Mouse (Mus musculus): Measurements from ENCODE around the gene Gm7544.
"Not testable (repeated sequence)": the region's sequence is repeated elsewhere in the genome, so short reads cannot be mapped to it uniquely, and the experiment has no call there.

Gm7544 gene

DNA sequence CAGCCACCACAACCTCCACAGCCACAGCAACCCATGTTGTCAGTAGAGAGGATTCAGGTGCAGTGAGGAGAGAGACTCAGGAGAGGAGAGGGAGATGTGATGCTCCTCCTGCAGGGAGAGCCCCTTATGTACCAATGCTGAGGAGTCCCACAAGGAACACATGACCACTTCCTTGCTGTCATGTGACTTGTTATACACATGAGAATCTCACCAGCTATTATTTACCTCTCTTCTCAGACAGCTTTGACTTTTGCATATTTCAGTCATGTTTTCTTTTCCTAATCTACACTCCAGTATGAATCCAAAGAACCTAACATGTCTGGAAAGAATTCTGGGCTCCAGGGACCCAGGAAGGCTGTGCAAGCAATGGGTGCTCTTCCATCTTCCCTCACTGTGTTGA lies at the start of gene Gm7544:
Gene Gm7544 (minus strand): TSS at position 101 of the 400 bp plus-strand sequence.
- DNase-seq (ENCODE audit: low spot score): not testable (repeated sequence)

DNA sequence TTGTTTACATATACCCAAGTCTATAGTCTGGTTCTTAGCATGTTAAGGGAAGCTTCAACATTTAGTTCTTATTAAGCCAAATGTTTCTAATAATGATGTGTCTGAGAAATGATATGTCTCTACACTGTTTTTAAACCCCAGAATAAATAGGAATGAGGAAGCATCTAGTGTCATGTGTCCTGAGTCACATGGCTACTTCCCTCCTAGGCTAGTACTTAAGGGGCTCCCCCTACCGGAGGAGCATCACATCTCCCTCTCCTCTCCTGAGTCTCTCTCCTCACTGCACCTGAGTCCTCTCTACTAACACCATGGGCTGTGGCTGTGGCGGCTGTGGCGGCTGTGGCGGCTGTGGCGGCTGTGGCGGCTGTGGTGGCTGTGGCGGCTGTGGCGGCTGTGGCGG lies 44.5 kb upstream of the Gm7544 start, which contains the start of gene Gm47959:
Gene Gm47959 (plus strand): TSS at position 243 of the 400 bp plus-strand sequence.
- DNase-seq (ENCODE audit: low spot score): not testable (repeated sequence)

DNA sequence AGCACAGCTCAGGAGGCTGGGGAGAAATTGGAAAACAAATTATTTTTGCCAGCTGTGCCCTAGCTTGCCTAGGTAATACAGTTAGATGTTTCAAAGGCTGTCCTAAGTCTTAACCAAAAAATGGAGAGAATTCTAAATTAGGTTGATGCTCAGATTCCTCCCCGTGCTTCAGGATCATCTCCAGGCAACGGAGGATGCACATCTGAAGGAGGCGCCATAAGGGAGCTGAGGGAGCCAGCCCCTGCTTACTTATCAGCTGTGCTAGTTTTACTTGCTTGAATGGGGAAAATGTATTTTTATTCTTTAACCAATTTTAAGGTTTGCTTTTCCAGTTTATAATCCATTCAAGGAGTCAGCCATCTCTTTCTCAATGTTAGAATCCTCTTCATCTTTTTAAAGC lies 38.1 kb upstream of the Gm7544 start:
- DNase-seq (ENCODE audit: low spot score): no peak

DNA sequence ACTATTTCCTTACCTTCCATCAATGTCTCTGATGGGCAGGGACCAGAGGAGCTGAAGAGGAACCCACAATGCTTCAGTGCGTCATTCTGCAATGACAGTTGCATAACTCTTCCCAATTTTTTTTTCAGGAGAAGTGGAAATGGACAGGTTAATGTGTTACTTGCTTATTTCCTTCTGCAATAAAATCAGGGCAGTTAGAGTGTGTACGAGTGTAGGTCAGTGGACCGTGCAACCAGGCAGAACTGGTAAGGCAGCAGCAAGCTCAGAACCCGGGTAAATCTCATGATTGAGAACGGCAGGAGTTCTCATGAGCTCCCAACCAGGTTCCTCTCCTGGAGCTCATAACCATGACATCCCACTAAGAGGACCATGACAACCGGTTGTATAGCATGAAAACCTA lies 36.3 kb upstream of the Gm7544 start:
- no peak for DNase-seq (ENCODE audit: low spot score)

DNA sequence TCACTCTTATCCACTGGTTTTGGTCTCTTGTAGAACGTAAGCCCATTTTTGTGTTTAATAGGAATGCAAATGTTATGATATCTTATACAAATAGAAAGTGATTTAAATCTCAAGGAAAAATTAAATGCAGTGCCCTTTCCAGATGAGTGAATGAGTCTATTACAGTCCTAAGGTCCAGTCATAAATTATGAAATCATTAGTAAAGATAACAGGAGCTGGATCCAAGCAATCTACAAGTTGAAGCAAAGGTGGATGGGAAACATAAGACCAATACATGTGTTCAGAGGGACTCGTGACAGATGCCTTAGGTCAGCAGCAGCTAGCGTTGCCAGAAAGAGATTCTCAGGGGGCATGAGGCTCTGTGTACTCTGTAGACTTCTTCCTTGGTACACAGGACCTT lies 35.8 kb upstream of the Gm7544 start:
- DNase-seq (ENCODE audit: low spot score): no peak

DNA sequence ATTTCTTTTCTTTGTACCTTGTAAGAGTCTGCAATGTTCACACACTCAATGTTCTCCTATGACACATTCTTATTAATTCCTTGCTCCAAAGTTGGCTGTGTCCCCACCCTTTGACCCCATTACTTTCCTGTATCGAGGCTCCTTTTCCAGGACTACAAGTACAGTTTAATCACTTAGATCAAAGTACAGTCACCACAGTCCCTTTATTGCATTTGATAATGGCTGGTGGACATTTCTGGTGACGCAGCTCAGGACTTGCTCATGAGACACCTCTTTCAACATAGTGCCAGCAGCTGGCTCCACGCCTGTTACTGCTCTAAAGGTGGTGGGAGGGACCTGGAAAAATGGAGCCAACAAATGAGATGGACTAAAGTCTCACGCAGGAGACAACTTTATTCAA lies 35.2 kb upstream of the Gm7544 start:
- DNase-seq (ENCODE audit: low spot score): no peak

DNA sequence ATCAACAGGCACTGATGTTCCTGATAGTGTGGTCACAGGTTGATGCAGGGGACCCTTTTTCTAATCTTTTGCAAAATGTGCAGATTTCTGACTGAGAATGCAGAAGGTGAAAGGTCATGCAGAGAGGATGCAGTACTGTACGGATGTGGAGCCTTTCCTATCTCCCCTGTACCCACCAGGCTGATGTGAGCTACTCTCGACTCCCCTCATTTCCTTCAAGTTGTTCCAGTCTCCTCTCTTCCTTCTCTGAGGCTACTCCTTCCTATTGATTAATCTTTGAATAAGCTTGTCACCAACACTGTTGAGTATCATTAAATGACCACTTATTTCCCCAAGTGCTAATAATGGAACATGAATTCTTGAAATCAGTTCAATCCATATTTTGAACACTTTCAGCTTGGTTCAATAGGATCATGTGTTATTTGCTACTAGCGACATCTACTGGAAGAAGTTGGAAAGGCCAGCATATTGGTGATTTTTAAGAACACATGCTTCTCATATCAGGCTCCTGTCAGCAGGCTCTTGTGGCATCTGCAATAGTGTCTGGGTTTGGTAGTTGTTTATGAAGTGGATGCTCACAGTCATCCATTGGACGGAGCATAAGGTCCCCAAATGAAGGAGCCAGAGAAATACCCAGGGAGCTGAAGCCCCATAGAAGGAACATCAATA lies 31.9 kb upstream of the Gm7544 start:
- DNase-seq (ENCODE audit: low spot score): no peak

DNA sequence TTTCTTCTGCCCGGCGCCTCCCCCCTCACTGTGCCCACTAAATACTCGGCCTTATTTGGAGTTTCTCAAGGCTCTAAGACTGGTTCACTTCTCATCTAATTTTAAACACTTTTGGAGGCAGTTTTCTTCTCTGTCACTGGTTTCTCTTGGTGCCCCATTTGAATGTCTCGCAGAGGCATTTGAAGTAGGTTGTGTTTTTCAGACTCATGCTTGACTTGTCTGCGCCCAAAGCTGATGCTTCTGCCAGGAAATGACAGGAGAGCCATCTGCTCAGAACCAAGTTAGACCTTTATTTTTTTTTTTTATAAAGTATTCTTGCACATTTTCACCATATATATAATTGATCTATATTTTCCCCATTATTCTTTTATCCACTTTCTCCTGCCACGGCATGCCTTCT lies 30.9 kb upstream of the Gm7544 start:
- no peak for DNase-seq (ENCODE audit: low spot score)

DNA sequence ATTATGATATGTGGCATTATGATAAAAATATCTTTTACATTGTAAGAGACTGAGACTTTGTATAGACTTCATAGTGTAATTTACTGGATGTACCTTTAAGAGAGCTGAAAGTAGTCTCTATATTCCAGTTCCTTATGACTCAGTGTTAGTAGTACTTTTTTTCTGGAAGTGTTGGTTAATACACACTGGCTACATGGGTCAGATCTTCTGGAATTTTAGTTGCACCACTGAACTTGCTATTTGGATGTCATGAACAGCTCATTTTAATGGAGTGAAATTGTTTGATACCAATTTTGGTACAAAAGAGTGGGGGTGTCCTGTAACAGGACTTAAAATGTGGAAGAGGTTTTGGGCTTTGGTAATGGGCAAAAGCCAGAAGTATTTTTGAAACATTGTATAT lies 22.0 kb upstream of the Gm7544 start:
- no peak for DNase-seq (ENCODE audit: low spot score)

DNA sequence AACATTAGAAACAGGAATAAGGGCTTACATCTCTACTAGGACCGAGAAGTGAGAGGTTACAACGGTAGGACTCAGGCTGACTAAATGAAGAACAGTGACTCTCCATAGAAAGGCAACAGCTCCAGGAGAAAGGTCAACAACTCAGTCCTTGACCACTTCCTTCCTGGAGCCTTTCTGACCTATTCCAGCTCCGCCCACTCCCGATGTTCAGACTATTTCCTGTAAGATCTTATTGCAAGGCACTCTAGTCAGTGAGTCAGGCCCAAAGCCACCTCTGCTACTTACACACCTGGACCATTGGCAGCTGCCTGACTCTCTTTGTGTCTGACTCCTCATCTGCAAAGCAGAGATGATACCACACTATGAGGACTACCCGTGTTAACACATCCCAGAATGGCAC lies 19.9 kb upstream of the Gm7544 start:
- DNase-seq (ENCODE audit: low spot score): no peak

DNA sequence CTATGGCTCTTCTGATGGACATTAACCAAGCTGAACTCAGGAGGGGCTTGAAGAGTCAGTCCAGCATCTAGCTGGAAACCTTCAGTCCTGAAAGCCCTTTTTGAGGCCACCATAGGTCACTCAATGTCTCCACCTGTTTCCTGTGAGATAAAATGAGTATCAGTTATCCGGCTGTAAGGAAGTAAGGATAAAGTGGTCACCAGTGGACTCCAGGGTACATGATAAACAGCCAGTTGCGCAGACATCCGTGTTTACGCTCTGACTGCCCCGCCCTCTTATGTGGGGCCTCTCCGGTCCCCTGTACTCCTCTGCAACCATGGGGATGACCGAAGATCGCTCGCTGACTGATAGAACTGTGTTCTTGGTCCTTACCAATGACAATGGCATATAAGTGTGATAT lies 18.5 kb upstream of the Gm7544 start:
- DNase-seq (ENCODE audit: low spot score): no peak

DNA sequence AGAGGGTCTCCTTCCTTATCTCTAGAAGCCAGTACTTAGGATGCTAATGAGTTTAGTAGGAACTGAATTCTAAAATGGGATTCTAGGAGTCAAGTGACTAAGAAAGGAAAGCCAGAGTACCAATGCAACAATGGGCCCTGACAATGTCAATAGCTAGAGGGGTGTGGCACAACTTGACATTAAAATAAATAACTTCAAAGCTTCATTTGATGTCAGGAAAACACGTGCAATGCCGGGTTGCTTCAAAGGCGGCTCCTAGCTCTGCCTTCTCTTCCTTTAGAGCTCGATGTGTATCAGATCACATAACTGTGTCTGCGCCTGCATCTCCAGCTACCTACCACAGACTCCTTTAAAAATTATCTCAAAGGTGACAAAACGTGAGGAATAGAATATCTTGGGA lies 18.1 kb upstream of the Gm7544 start:
- DNase-seq (ENCODE audit: low spot score): no peak

DNA sequence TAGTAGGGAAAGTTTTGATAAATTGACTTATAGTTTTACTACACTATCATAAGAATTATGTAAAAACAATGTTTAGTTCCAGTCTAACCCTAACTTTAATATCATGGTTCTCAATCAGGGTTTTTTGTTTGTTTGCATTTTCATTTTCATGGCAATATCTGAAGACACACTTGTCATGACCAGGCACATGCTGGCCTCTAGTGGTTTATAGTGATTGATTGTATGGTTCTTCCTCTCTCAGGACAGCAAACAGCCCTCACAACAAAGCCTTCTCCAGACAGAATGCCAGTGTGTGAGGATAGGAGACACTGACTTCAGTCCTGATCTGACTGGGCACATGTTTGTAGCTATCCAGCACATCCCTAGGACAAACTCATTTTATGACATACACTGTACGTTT lies 17.4 kb upstream of the Gm7544 start:
- no peak for DNase-seq (ENCODE audit: low spot score)

DNA sequence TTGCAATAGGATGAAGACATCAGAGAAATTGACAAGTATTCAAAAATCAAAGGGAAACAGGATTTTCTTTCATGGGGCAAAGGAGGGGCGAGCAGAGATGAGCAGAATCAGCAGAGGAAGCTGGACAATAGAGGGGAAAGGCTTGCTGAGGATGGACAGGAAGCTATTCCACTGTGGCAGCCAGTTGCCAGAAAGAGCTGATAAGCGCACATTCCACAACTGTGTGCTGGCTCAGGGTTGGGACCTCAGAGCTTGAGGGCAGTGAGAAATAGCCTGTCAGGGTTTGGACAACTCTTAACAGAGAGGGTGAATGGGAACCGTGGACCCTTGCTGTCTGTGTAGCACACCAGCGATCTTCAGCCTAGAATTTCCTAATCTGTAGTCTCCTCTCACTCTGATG lies 16.2 kb upstream of the Gm7544 start:
- DNase-seq (ENCODE audit: low spot score): no peak

DNA sequence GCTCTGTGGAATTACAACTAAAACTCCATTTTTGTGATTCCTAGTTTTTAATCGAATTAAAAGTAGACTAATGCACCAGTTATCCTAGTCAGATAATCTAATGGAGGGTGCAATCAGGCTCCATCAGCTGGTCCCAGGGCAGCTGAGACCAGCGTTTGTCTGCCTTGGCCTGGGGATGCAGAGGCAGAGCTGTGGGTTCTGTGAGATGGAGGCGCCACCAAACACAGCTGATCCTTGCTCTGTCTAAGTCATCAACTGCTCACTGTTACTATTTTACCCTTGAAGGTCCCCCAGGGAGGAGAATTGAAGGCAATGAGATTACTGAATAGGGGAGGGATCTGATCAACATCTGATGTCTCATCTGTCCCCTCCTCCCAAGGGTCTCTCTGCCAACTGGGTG lies 10.6 kb upstream of the Gm7544 start:
- DNase-seq (ENCODE audit: low spot score): no peak

DNA sequence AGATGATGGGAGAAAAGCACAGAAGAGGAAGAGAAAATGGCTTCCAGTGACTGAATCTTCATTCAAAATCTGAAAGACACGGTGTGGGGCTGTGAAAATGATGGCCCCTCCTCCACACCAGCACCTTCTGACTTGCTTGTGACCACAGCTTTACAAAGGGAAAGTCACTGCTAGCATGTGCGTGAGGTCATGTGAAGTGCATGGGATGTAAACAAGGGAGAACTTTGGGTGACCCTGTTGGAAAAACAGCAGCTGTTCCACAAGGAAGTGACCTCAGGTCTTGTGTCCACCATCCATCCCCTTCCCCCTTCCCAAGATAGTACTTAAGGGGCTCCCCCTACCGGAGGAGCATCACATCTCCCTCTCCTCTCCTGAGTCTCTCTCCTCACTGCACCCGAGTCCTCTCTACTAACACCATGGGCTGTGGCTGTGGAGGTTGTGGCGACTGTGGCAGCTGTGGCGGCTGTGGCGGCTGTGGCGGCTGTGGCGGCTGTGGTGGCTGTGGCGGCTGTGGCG lies 4.1 kb upstream of the Gm7544 start, which contains the start of gene Gm47955:
Gene Gm47955 (plus strand): TSS at position 417 of the 516 bp plus-strand sequence.
- no peak for DNase-seq (ENCODE audit: low spot score)

DNA sequence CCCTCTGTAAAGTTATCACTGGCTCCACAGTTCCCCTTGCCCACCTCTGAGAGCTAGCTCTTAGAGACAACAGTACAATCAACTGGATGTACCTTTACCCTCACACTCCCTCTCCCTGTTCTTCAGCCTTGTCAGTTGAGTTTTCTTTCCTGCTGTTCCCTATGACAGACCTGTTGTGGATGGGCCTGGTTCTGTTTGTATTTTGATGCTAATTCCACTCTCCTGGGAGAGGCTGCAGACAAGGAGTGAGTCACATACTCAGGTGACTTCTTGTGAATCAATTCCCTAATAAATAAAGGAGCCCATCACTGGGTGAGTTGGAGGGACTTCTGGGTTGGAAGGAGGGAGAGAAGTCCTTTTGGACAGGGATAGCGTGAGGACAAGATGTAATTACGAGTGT lies 7.2 kb downstream of the Gm7544 start:
- DNase-seq (ENCODE audit: low spot score): no peak

DNA sequence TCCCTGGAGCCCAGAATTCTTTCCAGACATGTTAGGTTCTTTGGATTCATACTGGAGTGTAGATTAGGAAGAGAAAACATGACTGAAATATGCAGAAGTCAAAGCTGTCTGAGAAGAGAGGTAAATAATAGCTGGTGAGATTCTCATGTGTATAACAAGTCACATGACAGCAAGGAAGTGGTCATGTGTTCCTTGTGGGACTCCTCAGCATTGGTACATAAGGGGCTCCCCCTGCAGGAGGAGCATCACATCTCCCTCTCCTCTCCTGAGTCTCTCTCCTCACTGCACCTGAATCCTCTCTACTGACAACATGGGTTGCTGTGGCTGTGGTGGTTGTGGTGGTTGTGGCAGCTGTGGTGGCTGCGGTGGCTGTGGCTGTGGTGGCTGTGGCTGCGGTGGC lies 9.8 kb downstream of the Gm7544 start:
- DNase-seq (ENCODE audit: low spot score): not testable (repeated sequence)

DNA sequence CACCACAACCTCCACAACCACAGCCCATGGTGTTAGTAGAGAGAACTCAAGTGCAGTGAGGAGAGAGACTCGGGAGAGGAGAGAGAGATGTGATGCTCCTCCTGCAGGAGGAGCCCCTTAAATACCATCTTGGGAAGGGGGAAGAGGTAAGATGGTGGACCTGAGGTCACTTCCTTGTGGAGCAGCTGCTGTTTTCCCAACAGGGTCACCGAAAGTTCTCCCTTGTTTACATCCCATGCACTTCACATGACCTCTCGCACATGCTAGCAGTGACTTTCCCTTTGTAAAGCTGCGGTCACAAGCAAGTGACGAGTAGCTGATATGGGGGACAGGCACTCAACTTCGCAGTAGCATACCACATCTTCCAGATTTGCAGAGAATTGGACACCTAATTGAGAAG lies 12.5 kb downstream of the Gm7544 start, which contains the start of gene A030003K21Rik:
Gene A030003K21Rik (minus strand): TSS at position 94 of the 400 bp plus-strand sequence.
- not testable (repeated sequence) for DNase-seq (ENCODE audit: low spot score)

DNA sequence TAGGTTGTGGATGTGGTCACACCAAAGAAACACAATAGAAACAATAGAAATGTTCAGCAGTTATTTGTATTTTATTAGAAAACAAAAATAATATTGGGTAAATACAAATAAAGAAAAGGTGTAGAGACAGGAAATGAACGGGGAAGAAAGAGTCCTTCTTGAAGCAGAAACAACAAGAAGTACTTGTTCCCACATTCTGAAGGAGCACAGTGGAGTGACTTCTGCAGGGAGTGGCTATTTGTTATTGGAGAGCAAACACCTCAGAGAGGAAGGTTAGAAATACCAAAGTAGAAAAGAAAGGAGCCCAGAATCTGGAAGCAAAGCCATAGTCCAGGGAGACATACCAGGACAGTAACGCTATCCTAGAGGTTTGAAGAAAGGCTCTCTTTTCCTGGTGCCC lies 13.3 kb downstream of the Gm7544 start:
- not testable (repeated sequence) for DNase-seq (ENCODE audit: low spot score)

DNA sequence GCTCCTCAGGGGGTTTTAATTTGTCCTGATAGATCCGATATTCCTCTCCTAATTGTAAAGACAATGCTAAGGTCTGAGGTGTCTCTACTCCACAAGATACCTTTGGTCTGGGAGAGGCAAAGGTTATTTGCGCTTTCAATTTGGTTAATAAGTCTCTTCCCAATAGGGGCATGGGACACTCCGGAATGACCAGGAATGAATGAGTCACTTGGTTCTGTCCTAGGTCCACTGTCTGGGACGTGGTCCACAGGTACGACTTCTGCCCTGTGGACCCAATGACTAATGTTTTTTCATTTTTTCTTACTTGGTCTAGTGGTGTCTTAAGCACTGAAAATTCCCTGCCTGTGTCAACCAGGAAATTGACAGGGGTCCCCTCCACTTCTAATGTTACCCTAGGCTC lies 17.1 kb downstream of the Gm7544 start:
- DNase-seq (ENCODE audit: low spot score): no peak

DNA sequence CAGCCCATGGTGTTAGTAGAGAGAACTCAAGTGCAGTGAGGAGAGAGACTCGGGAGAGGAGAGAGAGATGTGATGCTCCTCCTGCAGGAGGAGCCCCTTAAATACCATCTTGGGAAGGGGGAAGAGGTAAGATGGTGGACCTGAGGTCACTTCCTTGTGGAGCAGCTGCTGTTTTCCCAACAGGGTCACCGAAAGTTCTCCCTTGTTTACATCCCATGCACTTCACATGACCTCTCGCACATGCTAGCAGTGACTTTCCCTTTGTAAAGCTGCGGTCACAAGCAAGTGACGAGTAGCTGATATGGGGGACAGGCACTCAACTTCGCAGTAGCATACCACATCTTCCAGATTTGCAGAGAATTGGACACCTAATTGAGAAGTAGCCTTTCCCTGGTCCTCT lies 24.5 kb downstream of the Gm7544 start, which contains the start of gene Gm6217:
Gene Gm6217 (minus strand): TSS at position 74 of the 400 bp plus-strand sequence.
- DNase-seq (ENCODE audit: low spot score): not testable (repeated sequence)

DNA sequence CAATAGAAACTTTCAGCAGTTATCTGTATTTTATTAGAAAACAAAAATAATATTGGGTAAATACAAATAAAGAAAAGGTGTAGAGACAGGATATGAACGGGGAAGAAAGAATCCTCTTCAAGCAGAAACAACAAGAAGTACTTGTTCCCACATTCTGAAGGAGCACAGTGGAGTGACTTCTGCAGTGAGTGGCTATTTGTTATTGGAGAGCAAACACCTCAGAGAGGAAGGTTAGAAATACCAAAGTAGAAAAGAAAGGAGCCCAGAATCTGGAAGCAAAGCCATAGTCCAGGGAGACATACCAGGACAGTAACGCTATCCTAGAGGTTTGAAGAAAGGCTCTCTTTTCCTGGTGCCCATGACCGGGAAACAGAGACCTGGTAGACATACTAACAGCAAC lies 25.3 kb downstream of the Gm7544 start:
- DNase-seq (ENCODE audit: low spot score): not testable (repeated sequence)

DNA sequence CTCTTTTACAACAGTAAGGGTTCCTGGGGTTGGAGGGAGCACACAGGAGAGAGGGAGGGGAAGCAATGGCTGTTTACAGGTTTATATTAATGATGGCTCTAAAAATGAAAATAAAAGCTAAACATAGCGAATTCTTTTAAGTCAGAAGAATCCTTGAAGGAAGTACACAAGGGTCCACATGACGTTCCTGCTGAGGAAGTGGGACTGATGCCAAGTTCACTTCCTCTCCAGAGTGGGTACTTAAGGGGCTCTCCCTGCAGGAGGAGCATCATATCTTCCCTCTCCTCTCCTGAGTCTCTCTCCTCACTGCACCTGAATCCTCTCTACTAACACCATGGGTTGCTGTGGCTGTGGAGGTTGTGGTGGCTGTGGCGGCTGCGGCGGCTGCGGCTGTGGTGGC lies 31.2 kb downstream of the Gm7544 start, which contains the start of gene A030014E15Rik:
Gene A030014E15Rik (plus strand): TSS at position 268 of the 400 bp plus-strand sequence.
- DNase-seq (ENCODE audit: low spot score): no peak

Measured in testis, postnatal 10 days (tissue).